Mouse (Mus musculus) MEL (cell line): ENCODE results near the gene Dupd1.

Source experiments
- CHD1 ChIP-seq: IDR thresholded peaks from 2 replicates; pipeline ENCODE4 v1.6.1; 2012; ENCODE audit warnings: low read depth, mild to moderate bottlenecking, inconsistent platforms, low read length, improper control_type of control experiment
- CTCF ChIP-seq, 3 experiments: IDR thresholded peaks in 2 of 3; conservative IDR thresholded peaks in 1 of 3; 2 replicates each; pipeline ENCODE4 v1.5.1; 2011 to 2012; ENCODE audit warnings: low read length in 3 of 3, low read depth in 2 of 3, mild to moderate bottlenecking in 2 of 3, improper control_type of control experiment in 1 of 3, inconsistent platforms in 1 of 3, mixed read lengths in 1 of 3, moderate library complexity in 1 of 3; ENCODE audit not compliant: control insufficient read depth in 1 of 3, insufficient read depth in 1 of 3, poor library complexity in 1 of 3, severe bottlenecking in 1 of 3
- ELF1 ChIP-seq: IDR thresholded peaks from 2 replicates; pipeline ENCODE4 v1.6.1; 2014; ENCODE audit warnings: low read depth, mild to moderate bottlenecking, inconsistent platforms, low read length, improper control_type of control experiment, moderate library complexity
- ETS1 ChIP-seq: IDR thresholded peaks from 2 replicates; pipeline ENCODE4 v1.6.1; 2012; ENCODE audit warnings: low read depth, mild to moderate bottlenecking, inconsistent platforms, low read length, improper control_type of control experiment, moderate library complexity
- GATA1 ChIP-seq: IDR thresholded peaks from 2 replicates; pipeline ENCODE4 v1.6.1; 2011; ENCODE audit warnings: low read depth, low read length, improper control_type of control experiment
- JUND ChIP-seq: IDR thresholded peaks from 2 replicates; pipeline ENCODE4 v1.6.1; 2011; ENCODE audit warnings: low read depth, mild to moderate bottlenecking, improper control_type of control experiment, low read length
- MAX ChIP-seq: IDR thresholded peaks from 2 replicates; pipeline ENCODE4 v1.6.1; 2011; ENCODE audit warnings: low read length, improper control_type of control experiment
- POLR2A ChIP-seq, 2 experiments: IDR thresholded peaks; 2 replicates each; pipeline ENCODE4 v1.6.1; 2011 to 2012; ENCODE audit warnings: low read length in 2 of 2, mild to moderate bottlenecking in 2 of 2, control low read depth in 1 of 2, improper control_type of control experiment in 1 of 2, low read depth in 1 of 2, moderate library complexity in 1 of 2; ENCODE audit not compliant: control insufficient read depth in 1 of 2, insufficient read depth in 1 of 2, poor library complexity in 1 of 2
- POLR2AphosphoS2 ChIP-seq: IDR thresholded peaks from 2 replicates; pipeline ENCODE4 v1.6.1; 2011; ENCODE audit warnings: low read length, improper control_type of control experiment
- RCOR1 ChIP-seq: IDR thresholded peaks from 2 replicates; pipeline ENCODE4 v1.6.1; 2012; ENCODE audit warnings: low read depth, mild to moderate bottlenecking, inconsistent platforms, low read length, improper control_type of control experiment
- TAL1 ChIP-seq: IDR thresholded peaks from 2 replicates; pipeline ENCODE4 v1.6.1; 2012; ENCODE audit warnings: mild to moderate bottlenecking, inconsistent platforms, low read length, moderate library complexity, mixed read lengths
- USF1 ChIP-seq: IDR thresholded peaks from 2 replicates; pipeline ENCODE4 v1.6.1; 2014; ENCODE audit warnings: low read depth, mild to moderate bottlenecking, inconsistent platforms, low read length, improper control_type of control experiment, moderate library complexity
- ZC3H11A ChIP-seq: IDR thresholded peaks from 2 replicates; pipeline ENCODE4 v1.6.1; 2012; ENCODE audit warnings: low read depth, mild to moderate bottlenecking, inconsistent platforms, low read length, improper control_type of control experiment
- ZMIZ1 ChIP-seq: IDR thresholded peaks from 2 replicates; pipeline ENCODE4 v1.6.1; 2012; ENCODE audit warnings: low read depth, mild to moderate bottlenecking, inconsistent platforms, low read length, improper control_type of control experiment, moderate library complexity

DNA sequence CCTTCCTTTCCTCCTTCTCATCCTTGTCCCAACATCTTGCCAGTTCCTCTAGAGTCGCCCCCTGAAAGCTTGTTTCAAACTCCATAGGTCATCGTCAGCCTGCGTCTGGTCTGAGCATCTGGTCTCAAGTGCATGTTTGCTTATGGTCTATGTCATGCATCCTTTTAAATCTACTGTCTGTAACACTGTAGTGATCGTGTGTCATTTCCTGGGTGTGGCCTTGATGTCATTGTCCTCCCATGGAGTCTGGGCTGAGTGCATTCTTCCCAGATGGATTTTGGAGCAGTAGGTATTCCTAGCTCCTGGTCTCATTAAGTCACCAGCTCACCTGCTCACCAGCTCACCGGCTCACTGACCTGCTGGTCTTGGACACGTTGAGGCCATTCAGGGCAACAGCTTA, 19.4 kb downstream of the Dupd1 start:
- TF ChIP-seq ZC3H11A (no peak), JUND (no peak), ZMIZ1 (no peak), CTCF (IDR thresholded peaks at IDR 0.05 in 2 of 3, conservative IDR thresholded peaks at IDR 0.05 in 1 of 3; ENCODE audit: control insufficient read depth in 1 of 3, insufficient read depth in 1 of 3, low read depth in 2 of 3, low read length in 3 of 3, poor library complexity in 1 of 3, severe bottlenecking in 1 of 3) (no peak), USF1 (no peak), ETS1 (no peak), GATA1 (no peak), POLR2A (IDR thresholded peaks at IDR 0.05; ENCODE audit: control insufficient read depth in 1 of 2, insufficient read depth in 1 of 2, low read depth in 1 of 2, low read length in 2 of 2, poor library complexity in 1 of 2) (no peak), MAX (no peak), POLR2AphosphoS2 (no peak), ELF1 (no peak), TAL1 (no peak), RCOR1 (no peak), CHD1 (no peak)
